Mouse (Mus musculus) embryonic fibroblast, embryonic 13.5 days (primary cell): Measurements from ENCODE around the gene Usp20. TPM values are rescaled to one million over a fixed set of nuclear protein-coding genes. Genes with fewer than 3 reads are reported as not detected.

Source experiments
- H3K27ac ChIP-seq: 2 replicates; pipeline ENCODE4 v1.5.1; 2012; ENCODE audit warnings: low read length, control low read depth, inconsistent platforms; ENCODE audit not compliant: insufficient read depth
- H3K4me1 ChIP-seq: 2 replicates; pipeline ENCODE4 v1.6.1; 2011; ENCODE audit warnings: low read length; ENCODE audit not compliant: control insufficient read depth, insufficient read depth
- H3K4me3 ChIP-seq: 2 replicates; pipeline ENCODE4 v1.5.1; 2011; ENCODE audit warnings: mild to moderate bottlenecking, control low read depth, low read length; ENCODE audit not compliant: insufficient read depth
- CTCF ChIP-seq: IDR thresholded peaks from 2 replicates; pipeline ENCODE4 v1.5.1; 2011; ENCODE audit warnings: mild to moderate bottlenecking, control low read depth, low read length, moderate library complexity, borderline replicate concordance; ENCODE audit not compliant: insufficient read depth
- POLR2A ChIP-seq: IDR thresholded peaks from 2 replicates; pipeline ENCODE4 v1.6.1; 2011; ENCODE audit warnings: low read depth, mild to moderate bottlenecking, control low read depth, low read length, moderate library complexity
- polyA plus RNA-seq: library from polyadenylated mRNA; stranded (reverse); fragments of >200 nt; gene quantifications from 2 replicates; pipeline ENCODE4 v1.2.4, GENCODE M21; 2011; ENCODE audit warnings: low read depth; ENCODE audit not compliant: missing spikeins, insufficient read length

Gene Usp20
- polyA plus RNA-seq, 1 experiment = 9.9 TPM

GRCm38 (mm10) chr2:31053851-31054340 is 71.8 kb downstream of the Usp20 start:
- Histone ChIP-seq H3K4me1 (no peaks in the 10 kb centered on the region), H3K27ac (no peak overlapping the region), H3K4me3 (no peak overlapping the region)
- TF ChIP-seq CTCF (no peak), POLR2A (no peak)

GRCm38 (mm10) chr2:31056070-31056469 is 74.0 kb downstream of the Usp20 start:
- TF ChIP-seq CTCF = no peak
- no peak for TF ChIP-seq POLR2A
- H3K4me1 ChIP-seq = no peaks in the 10 kb centered on the region
- no peak overlapping the region for H3K4me3 ChIP-seq
- H3K27ac ChIP-seq = no peak overlapping the region

GRCm38 (mm10) chr2:31057549-31058177 is 75.6 kb downstream of the Usp20 start:
- TF ChIP-seq POLR2A = no peak
- no peak for TF ChIP-seq CTCF
- no peak overlapping the region for H3K4me3 ChIP-seq
- H3K27ac ChIP-seq = no peak overlapping the region
- H3K4me1 ChIP-seq = peaks cover 5% of the 10 kb centered on the region; the same call in 1 of the 2 replicates

- H3K4me1 ChIP-seq = peaks cover 7% of the 10 kb centered on the region; the same call in 1 of the 2 replicates
- H3K27ac ChIP-seq = no peak overlapping the region
- TF ChIP-seq CTCF (no peak), POLR2A (no peak)
- no peak overlapping the region for H3K4me3 ChIP-seq
Observed at GRCm38 (mm10) chr2:31058443-31058842, 76.4 kb downstream of the Usp20 start.

- peaks cover 7% of the 10 kb centered on the region; the same call in 1 of the 2 replicates for H3K4me1 ChIP-seq
- H3K4me3 ChIP-seq = no peak overlapping the region
- TF ChIP-seq CTCF (no peak), POLR2A (no peak)
- H3K27ac ChIP-seq = no peak overlapping the region
Observed at GRCm38 (mm10) chr2:31060271-31060670, 78.2 kb downstream of the Usp20 start.

- TF ChIP-seq POLR2A (no peak), CTCF (no peak)
- no peak overlapping the region for H3K27ac ChIP-seq
- H3K4me1 ChIP-seq = peaks cover 7% of the 10 kb centered on the region; the same call in 1 of the 2 replicates
- H3K4me3 ChIP-seq = no peak overlapping the region
Observed at GRCm38 (mm10) chr2:31060787-31061730, 79.0 kb downstream of the Usp20 start.

- no peak overlapping the region for H3K4me3 ChIP-seq
- TF ChIP-seq CTCF (no peak), POLR2A (no peak)
- peak overlapping the region; percentile 45 for H3K27ac ChIP-seq
- H3K4me1 ChIP-seq = peaks cover 14% of the 10 kb centered on the region
Observed at GRCm38 (mm10) chr2:31061868-31062628, 80.0 kb downstream of the Usp20 start.

- TF ChIP-seq CTCF = no peak
- no peak for TF ChIP-seq POLR2A
- Histone ChIP-seq H3K27ac (peak overlapping the region; percentile 92; the same call in 1 of the 2 replicates), H3K4me3 (no peak overlapping the region), H3K4me1 (peaks cover 26% of the 10 kb centered on the region)
Observed at GRCm38 (mm10) chr2:31066019-31066789, 84.1 kb downstream of the Usp20 start.
